Mouse (Mus musculus): ENCODE measurements at regions not wholly inside any gene's neighbourhood (a gene's known extent, or its start where the extent isn't known, plus 50 kb on each side); places are given as distances from the start of the nearest gene placed in this dataset.

DNA sequence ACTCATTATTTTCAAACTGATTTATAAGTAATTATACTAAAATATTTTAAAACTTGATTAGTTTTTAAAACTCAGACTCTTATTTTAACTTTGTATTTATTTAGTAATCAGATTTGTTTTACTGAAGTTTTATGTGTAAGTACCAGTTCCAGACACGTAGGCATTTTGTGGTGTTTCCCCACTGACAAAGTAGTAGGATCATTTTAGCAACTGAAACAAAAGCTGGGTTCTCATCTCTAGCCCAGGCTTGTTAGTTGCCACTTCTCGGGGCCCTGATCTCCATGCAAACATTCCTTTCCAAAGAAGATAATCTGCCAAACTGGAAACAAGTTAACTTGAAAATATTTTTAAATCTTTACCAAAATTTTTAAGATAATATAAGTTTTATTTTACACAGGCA lies 54.3 kb upstream of the 1700066M21Rik start:
- WGBS: 78% methylated on average over 2 of the region's 2 CpGs
- ATAC-seq (replicated peaks; ENCODE audit: low FRiP score, low TSS enrichment, low read depth) (no peak), DNase-seq (ENCODE audit: low spot score) (no peak)
- no peak overlapping the region for H3K27ac ChIP-seq (ENCODE audit: low read depth)
- H3K36me3 ChIP-seq (ENCODE audit: control insufficient read depth, insufficient read depth, low read length): no peaks in the 10 kb centered on the region
- no peak overlapping the region for H3K9ac ChIP-seq (ENCODE audit: low read length)
- H3K4me3 ChIP-seq (ENCODE audit: low read depth, low read length): no peak overlapping the region
- H3K4me1 ChIP-seq (replicated peaks; ENCODE audit: control insufficient read depth, insufficient read depth, low read length): no peaks in the 10 kb centered on the region
- H3K4me2 ChIP-seq (ENCODE audit: low read length): no peak overlapping the region
- H3K27me3 ChIP-seq (replicated peaks; ENCODE audit: control insufficient read depth, insufficient read depth, low read length): no peaks in the 10 kb centered on the region
- peaks cover 3% of the 10 kb centered on the region; the same call in 1 of the 2 replicates for H3K9me3 ChIP-seq (ENCODE audit: control insufficient read depth, low read length)

DNA sequence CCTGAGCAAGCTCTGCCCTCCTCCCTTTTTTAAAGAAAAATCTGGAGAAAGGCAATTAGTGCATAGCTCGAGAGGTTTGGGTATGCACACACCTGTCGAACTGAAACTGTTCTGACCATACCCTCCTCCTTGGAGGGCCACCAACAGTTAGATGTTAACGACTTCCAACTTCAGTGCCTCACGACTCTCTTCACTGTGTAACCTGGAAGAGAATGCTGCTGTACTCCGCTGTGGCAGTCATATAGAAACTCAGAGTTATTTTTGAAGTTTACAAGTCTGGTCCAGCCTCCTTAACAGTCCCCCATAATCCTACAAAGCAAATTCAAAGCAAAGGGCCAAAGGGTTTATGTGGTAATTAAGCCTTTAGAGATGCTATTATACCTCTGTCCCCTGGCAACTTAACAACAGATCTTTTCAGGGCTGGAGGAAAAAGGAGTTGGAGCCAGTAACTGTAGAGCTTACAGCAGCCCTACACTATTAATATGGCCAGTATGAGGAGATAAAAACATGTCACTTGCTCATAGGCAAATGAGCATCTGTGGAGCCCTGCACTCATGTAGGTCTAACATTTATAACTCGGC lies 51.7 kb upstream of the 1700066M21Rik start:
- no peaks in the 10 kb centered on the region for H3K27me3 ChIP-seq (replicated peaks; ENCODE audit: control insufficient read depth, insufficient read depth, low read length)
- H3K36me3 ChIP-seq (ENCODE audit: control insufficient read depth, insufficient read depth, low read length): no peaks in the 10 kb centered on the region
- no peak overlapping the region for H3K4me3 ChIP-seq (ENCODE audit: low read depth, low read length)
- H3K4me2 ChIP-seq (ENCODE audit: low read length): no peak overlapping the region
- H3K27ac ChIP-seq (ENCODE audit: low read depth): no peak overlapping the region
- no peak overlapping the region for H3K9ac ChIP-seq (ENCODE audit: low read length)
- H3K4me1 ChIP-seq (replicated peaks; ENCODE audit: control insufficient read depth, insufficient read depth, low read length): no peaks in the 10 kb centered on the region
- ATAC-seq (replicated peaks; ENCODE audit: low FRiP score, low TSS enrichment, low read depth) (no peak), DNase-seq (ENCODE audit: low spot score) (no peak)
- no peaks in the 10 kb centered on the region for H3K9me3 ChIP-seq (ENCODE audit: control insufficient read depth, low read length)
- WGBS: 74% methylated on average over 6 of the region's 6 CpGs

Data from intestine, embryonic 14.5 days (tissue).